Mouse (Mus musculus) gastrocnemius, postnatal 36 days (tissue): ENCODE data around the gene Slc1a3. TPM values are rescaled to one million over a fixed set of nuclear protein-coding genes. Genes with fewer than 3 reads are reported as not detected.
"Not testable (repeated sequence)": the region's sequence is repeated elsewhere in the genome, so short reads cannot be mapped to it uniquely, and the experiment has no call there.

Source experiments
- DNase-seq, 2 experiments: peaks; one replicate each; pipeline ENCODE4 v3.0.0; 2022
- intact Hi-C: fragments of 180-260 bp; cut with DNase I; formaldehyde crosslinking; loops from one replicate; pipeline ENCODE4 v1.15.1; 2025
- total RNA-seq, 2 experiments: library from RNA; stranded (reverse); gene quantifications; 2 replicates each; pipeline ENCODE4 v1.2.3; 2021

Gene Slc1a3
- total RNA-seq, 2 experiments from 2014 or later, result 1.2 to 1.8 TPM

GRCm38 (mm10) chr15:8711630-8712310 lies 1.2 kb upstream of the Slc1a3 start:
- peak in 1 of 2 experiments; percentile 13 for DNase-seq
- intact Hi-C loops, result no loop called here

GRCm38 (mm10) chr15:8709578-8709977 lies 986 bp downstream of the Slc1a3 start:
- DNase-seq, result no peak
- intact Hi-C loops, result no loop called here

GRCm38 (mm10) chr15:8706613-8707012 lies 4.0 kb downstream of the Slc1a3 start:
- intact Hi-C loops, result no loop called here
- no peak for DNase-seq

- no peak for DNase-seq
- intact Hi-C loops, result no loop called here
Observed at GRCm38 (mm10) chr15:8706178-8706577, 4.4 kb downstream of the Slc1a3 start.

GRCm38 (mm10) chr15:8705560-8705959 lies 5.0 kb downstream of the Slc1a3 start:
- intact Hi-C loops, DNase-seq: not testable (repeated sequence)

- no peak for DNase-seq
- intact Hi-C loops, result no loop called here
Observed at GRCm38 (mm10) chr15:8697976-8698375, 12.6 kb downstream of the Slc1a3 start.

GRCm38 (mm10) chr15:8697500-8697899 lies 13.1 kb downstream of the Slc1a3 start:
- DNase-seq, result no peak
- intact Hi-C loops, result no loop called here

- DNase-seq, intact Hi-C loops: not testable (repeated sequence)
Observed at GRCm38 (mm10) chr15:8690141-8690540, 20.4 kb downstream of the Slc1a3 start.

GRCm38 (mm10) chr15:8686846-8687245 lies 23.7 kb downstream of the Slc1a3 start:
- intact Hi-C loops, result no loop called here

GRCm38 (mm10) chr15:8685506-8685905 lies 25.1 kb downstream of the Slc1a3 start:
- DNase-seq, result no peak
- intact Hi-C loops, result no loop called here

More at GRCm38 (mm10) chr15:8686846-8687245, 23.7 kb downstream of the Slc1a3 start:
- DNase-seq, result no peak

- intact Hi-C loops, result no loop called here
- no peak for DNase-seq
Observed at GRCm38 (mm10) chr15:8684263-8684662, 26.3 kb downstream of the Slc1a3 start.

GRCm38 (mm10) chr15:8682871-8683270 lies 27.7 kb downstream of the Slc1a3 start:
- DNase-seq, result no peak
- intact Hi-C loops, result no loop called here

GRCm38 (mm10) chr15:8682421-8682820 lies 28.1 kb downstream of the Slc1a3 start:
- DNase-seq, result no peak
- intact Hi-C loops, result no loop called here

GRCm38 (mm10) chr15:8681971-8682370 lies 28.6 kb downstream of the Slc1a3 start:
- intact Hi-C loops, result no loop called here
- no peak for DNase-seq

- no peak for DNase-seq
- intact Hi-C loops, result no loop called here
Observed at GRCm38 (mm10) chr15:8681009-8681408, 29.6 kb downstream of the Slc1a3 start.

GRCm38 (mm10) chr15:8676959-8677358 lies 33.6 kb downstream of the Slc1a3 start:
- no peak for DNase-seq
- intact Hi-C loops, result no loop called here

- DNase-seq, result no peak
- intact Hi-C loops, result no loop called here
Observed at GRCm38 (mm10) chr15:8676211-8676691, 34.3 kb downstream of the Slc1a3 start.

GRCm38 (mm10) chr15:8675616-8676015 lies 34.9 kb downstream of the Slc1a3 start:
- intact Hi-C loops, result no loop called here
- DNase-seq, result no peak

GRCm38 (mm10) chr15:8672532-8672931 lies 38.0 kb downstream of the Slc1a3 start:
- no peak for DNase-seq
- intact Hi-C loops, result no loop called here

GRCm38 (mm10) chr15:8667849-8668522 lies 42.6 kb downstream of the Slc1a3 start:
- no peak for DNase-seq
- intact Hi-C loops, result no loop called here

GRCm38 (mm10) chr15:8665675-8666350 lies 44.8 kb downstream of the Slc1a3 start:
- no peak for DNase-seq
- intact Hi-C loops, result no loop called here
